Mouse (Mus musculus): ENCODE measurements around the gene Fam131c. TPM values are rescaled to one million over a fixed set of nuclear protein-coding genes. Genes with fewer than 3 reads are reported as not detected.
A peak's percentile ranks its signal among the peaks of the same experiment; 100 is the strongest.

Fam131c gene
- total RNA-seq, 4 experiments from 2014 or later, result 1.2 to 5.7 (median 2.8) TPM

GRCm38 (mm10) chr4:141411430-141411992 is 43.5 kb downstream of the Fam131c start:
- no peak for DNase-seq

- no peak for DNase-seq
Measured at GRCm38 (mm10) chr4:141415924-141416323, 47.9 kb downstream of the Fam131c start, which contains the start of gene Clcnkb. TSS of gene Clcnkb (minus strand) at chr4:141416014.

GRCm38 (mm10) chr4:141419398-141420191 is 51.6 kb downstream of the Fam131c start:
- no peak for DNase-seq

GRCm38 (mm10) chr4:141420192-141420829 is 52.3 kb downstream of the Fam131c start, which contains the start of gene Hspb7:
TSS of gene Hspb7 (plus strand) at chr4:141420779.
- no peak for DNase-seq

GRCm38 (mm10) chr4:141420886-141421285 is 52.9 kb downstream of the Fam131c start:
- no peak for DNase-seq

- DNase-seq, result no peak
Measured at GRCm38 (mm10) chr4:141421423-141421822, 53.4 kb downstream of the Fam131c start.

GRCm38 (mm10) chr4:141422841-141423240 is 54.8 kb downstream of the Fam131c start:
- DNase-seq, result no peak

GRCm38 (mm10) chr4:141423288-141423687 is 55.3 kb downstream of the Fam131c start:
- DNase-seq, result no peak

- DNase-seq, result no peak
Measured at GRCm38 (mm10) chr4:141423691-141424431, 55.8 kb downstream of the Fam131c start.

- DNase-seq, result no peak
Measured at GRCm38 (mm10) chr4:141425484-141426479, 57.8 kb downstream of the Fam131c start.

GRCm38 (mm10) chr4:141426796-141427745 is 59.1 kb downstream of the Fam131c start:
- DNase-seq, result no peak

- DNase-seq, result no peak
Measured at GRCm38 (mm10) chr4:141427921-141428320, 59.9 kb downstream of the Fam131c start.

GRCm38 (mm10) chr4:141429381-141429780 is 61.4 kb downstream of the Fam131c start:
- DNase-seq, result no peak

- no peak for DNase-seq
Measured at GRCm38 (mm10) chr4:141429847-141430246, 61.8 kb downstream of the Fam131c start.

- peak; percentile 57 for DNase-seq
Measured at GRCm38 (mm10) chr4:141430997-141431396, 63.0 kb downstream of the Fam131c start.

GRCm38 (mm10) chr4:141432666-141433065 is 64.6 kb downstream of the Fam131c start:
- no peak for DNase-seq

- DNase-seq, result no peak
Measured at GRCm38 (mm10) chr4:141433191-141433590, 65.2 kb downstream of the Fam131c start.
